Mouse (Mus musculus) bone marrow, adult 2 months (tissue): ENCODE results near the gene Zfp646.

ENCODE experiments used
- CTCF ChIP-seq: fragments of 200-500 bp; IDR thresholded peaks from 2 replicates; pipeline ENCODE4 v1.5.1; 2011; ENCODE audit warnings: low read length, control low read depth; ENCODE audit not compliant: control insufficient read depth, insufficient read depth
- POLR2A ChIP-seq: fragments of 200-500 bp; IDR thresholded peaks from 2 replicates; pipeline ENCODE4 v1.6.1; 2011; ENCODE audit warnings: low read depth, mild to moderate bottlenecking, control low read depth, low read length, borderline replicate concordance; ENCODE audit not compliant: control insufficient read depth

GRCm38 (mm10) chr7:127842001-127842718, 33.9 kb upstream of the Zfp646 start:
- TF ChIP-seq CTCF (no peak), POLR2A (peak; percentile 47; the same call in 1 of the 2 replicates)
